Mouse (Mus musculus) spleen, adult 12 weeks (tissue): ENCODE data around the gene Tcf21.

Experiments
- DNase-seq: peaks from one replicate; pipeline ENCODE4 v3.0.0; 2022; ENCODE audit warnings: low spot score

Gene Tcf21

DNA sequence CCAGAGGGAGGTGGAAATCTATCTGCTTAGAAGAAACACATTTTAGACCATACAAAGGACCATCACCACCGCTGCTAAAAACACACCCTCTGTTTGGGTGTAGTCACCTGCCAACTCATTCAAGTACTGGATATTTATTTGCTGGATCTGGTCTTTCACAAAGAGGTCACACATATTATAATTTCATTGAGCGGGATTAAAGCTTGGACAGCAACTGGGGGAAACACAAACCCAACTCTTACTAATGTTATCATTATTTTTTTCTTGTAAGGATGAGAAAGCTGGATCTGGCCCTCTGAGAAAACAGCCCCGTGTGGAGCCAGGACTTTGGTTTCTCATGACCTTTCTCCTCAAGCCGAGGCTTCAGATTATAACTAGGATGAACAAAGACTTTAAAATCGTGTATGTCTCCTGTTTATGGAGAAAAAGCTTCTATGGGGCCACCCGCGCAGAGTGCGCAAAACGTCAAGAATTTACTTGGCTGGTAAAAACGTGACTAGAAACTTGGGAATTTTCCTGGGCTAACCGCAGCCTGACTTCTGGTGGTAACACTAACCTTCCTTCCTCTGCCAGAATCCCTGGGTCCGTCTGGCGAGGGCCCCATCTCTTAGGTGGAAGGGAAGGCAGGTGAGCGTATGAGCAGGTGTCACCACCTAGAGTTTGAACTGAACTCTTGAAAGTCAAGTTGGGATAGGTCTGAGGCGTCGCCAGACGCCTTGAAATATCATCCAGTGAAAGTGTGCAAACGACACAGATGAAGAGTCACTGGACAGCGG, 4.3 kb downstream of the Tcf21 start:
- no peak for DNase-seq

GRCm38 (mm10) chr10:22814771-22815170, 5.2 kb downstream of the Tcf21 start:
- DNase-seq, result no peak

- no peak for DNase-seq
Measured at GRCm38 (mm10) chr10:22814294-22814693, 5.7 kb downstream of the Tcf21 start.

GRCm38 (mm10) chr10:22813317-22813960, 6.5 kb downstream of the Tcf21 start:
- DNase-seq, result no peak

DNA sequence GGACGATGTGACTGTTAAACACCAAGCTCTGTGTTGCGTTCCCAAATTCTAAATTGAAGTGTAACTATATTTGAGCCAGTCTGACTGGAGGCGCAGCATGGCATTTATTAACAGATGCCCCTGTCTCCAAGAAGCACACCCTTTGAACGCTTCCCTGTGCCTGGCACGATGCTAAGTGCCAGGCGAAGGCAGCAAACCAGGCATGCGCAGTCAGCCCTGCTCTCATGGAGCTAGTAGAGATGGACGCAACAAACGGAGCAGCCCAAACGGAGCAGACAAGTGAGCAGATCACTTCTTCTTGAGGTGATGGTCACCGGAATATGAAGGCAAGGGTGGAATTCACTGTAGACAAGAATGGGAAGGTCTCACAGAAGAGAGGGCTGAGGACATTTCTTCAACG, 8.1 kb downstream of the Tcf21 start:
- DNase-seq, result no peak

- no peak for DNase-seq
Measured at GRCm38 (mm10) chr10:22782684-22783083, 37.3 kb downstream of the Tcf21 start.

DNA sequence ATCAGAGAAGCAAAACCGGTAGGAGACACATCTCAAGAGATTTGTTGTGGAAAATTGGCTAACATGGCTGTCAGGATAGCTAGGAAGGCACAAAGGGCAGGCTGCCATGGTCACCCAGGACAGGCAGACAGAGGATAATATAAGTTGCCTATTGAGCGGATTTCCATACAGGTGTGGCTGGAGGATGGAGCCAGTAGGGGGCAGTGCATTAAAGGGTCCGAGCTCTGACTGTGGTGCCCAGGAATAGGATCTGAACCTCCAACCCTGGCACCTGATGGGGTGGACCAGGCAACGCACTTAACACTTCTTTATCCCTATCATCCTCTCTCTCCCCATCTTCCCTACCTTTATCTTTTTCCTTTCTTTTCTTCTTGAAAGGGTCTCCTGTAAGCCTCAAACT, 38.5 kb downstream of the Tcf21 start:
- no peak for DNase-seq

GRCm38 (mm10) chr10:22777939-22778338, 42.0 kb downstream of the Tcf21 start:
- no peak for DNase-seq

DNA sequence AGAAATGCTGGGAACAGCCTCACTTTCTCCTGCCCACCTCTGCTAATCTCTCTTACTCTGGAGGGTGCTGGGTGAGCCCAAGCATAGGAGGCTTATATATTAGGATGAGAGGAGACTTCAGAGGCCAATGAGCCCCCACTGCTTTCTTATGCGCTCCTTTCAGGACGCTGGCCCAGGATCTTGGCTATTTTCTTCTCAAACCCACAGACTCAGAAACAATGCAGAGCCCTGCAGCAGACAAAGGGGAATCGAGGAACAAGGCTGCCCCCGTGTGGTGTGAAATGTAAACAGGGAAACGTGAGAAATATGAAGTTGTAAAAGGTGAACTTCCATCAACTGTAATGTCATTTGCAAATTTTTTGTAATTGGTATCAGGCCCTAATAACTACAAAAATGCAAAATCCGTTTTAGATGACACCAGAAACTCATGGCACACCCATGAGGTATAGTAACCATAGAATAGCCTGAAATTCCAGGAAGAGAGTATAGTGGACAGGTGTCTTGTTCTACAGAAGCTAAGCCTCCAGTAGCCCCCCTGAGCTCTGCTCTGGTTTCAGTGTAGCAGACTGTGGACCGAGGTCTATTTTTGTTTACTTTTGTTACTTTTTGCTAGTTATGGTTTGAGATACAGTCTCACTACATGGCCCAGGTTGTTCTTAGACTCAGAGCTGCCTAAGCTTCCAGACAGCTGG, 43.8 kb downstream of the Tcf21 start:
- no peak for DNase-seq

- DNase-seq, result no peak
Measured at GRCm38 (mm10) chr10:22775456-22775855, 44.5 kb downstream of the Tcf21 start.

- DNase-seq, result no peak
Measured at GRCm38 (mm10) chr10:22774626-22775025, 45.3 kb downstream of the Tcf21 start.
